Mouse (Mus musculus): Measurements from ENCODE around the gene 4933406M09Rik. TPM values are rescaled to one million over a fixed set of nuclear protein-coding genes. Genes with fewer than 3 reads are reported as not detected.
A peak's percentile ranks its signal among the peaks of the same experiment; 100 is the strongest.

The 4933406M09Rik gene
- polyA plus RNA-seq, 1 experiment from 2014 or later: not detected

GRCm38 (mm10) chr1:134347791-134348190 lies 37.9 kb upstream of the 4933406M09Rik start:
- WGBS: 92% methylated on average over 9 of the region's 9 CpGs

GRCm38 (mm10) chr1:134353326-134353725 lies 32.4 kb upstream of the 4933406M09Rik start:
- no peak overlapping the region for H3K27ac ChIP-seq
- no peaks in the 10 kb centered on the region for H3K27me3 ChIP-seq
- no peak overlapping the region for H3K4me2 ChIP-seq
- WGBS: 98% methylated on average over 2 of the region's 2 CpGs
- H3K4me1 ChIP-seq (replicated peaks): no peaks in the 10 kb centered on the region
- ATAC-seq (ENCODE audit: insufficient number of reproducible peaks, insufficient read depth, low FRiP score, low TSS enrichment, low read depth): no peak
- no peak overlapping the region for H3K9ac ChIP-seq (replicated peaks)
- no peaks in the 10 kb centered on the region for H3K9me3 ChIP-seq
- H3K36me3 ChIP-seq: peaks cover 87% of the 10 kb centered on the region
- no peak overlapping the region for H3K4me3 ChIP-seq (replicated peaks)

More at GRCm38 (mm10) chr1:134347791-134348190, 37.9 kb upstream of the 4933406M09Rik start:
- Histone ChIP-seq H3K27ac (no peak overlapping the region), H3K4me1 (replicated peaks) (peaks cover 15% of the 10 kb centered on the region), H3K36me3 (peaks cover 66% of the 10 kb centered on the region), H3K9ac (replicated peaks) (no peak overlapping the region), H3K9me3 (no peaks in the 10 kb centered on the region), H3K27me3 (no peaks in the 10 kb centered on the region), H3K4me2 (no peak overlapping the region), H3K4me3 (replicated peaks) (no peak overlapping the region)
- no peak for ATAC-seq (ENCODE audit: insufficient number of reproducible peaks, insufficient read depth, low FRiP score, low TSS enrichment, low read depth)

GRCm38 (mm10) chr1:134357461-134357860 lies 28.3 kb upstream of the 4933406M09Rik start:
- ATAC-seq (ENCODE audit: insufficient number of reproducible peaks, insufficient read depth, low FRiP score, low TSS enrichment, low read depth): no peak
- Histone ChIP-seq H3K27me3 (no peaks in the 10 kb centered on the region), H3K36me3 (peaks cover 73% of the 10 kb centered on the region), H3K4me1 (replicated peaks) (peaks cover 8% of the 10 kb centered on the region), H3K4me2 (no peak overlapping the region), H3K9ac (replicated peaks) (no peak overlapping the region), H3K4me3 (replicated peaks) (no peak overlapping the region), H3K27ac (no peak overlapping the region), H3K9me3 (no peaks in the 10 kb centered on the region)
- WGBS: over 99% methylated on average over 4 of the region's 4 CpGs

GRCm38 (mm10) chr1:134360656-134361055 lies 25.1 kb upstream of the 4933406M09Rik start:
- H3K4me3 ChIP-seq (replicated peaks): peak overlapping the region; percentile 92
- H3K9me3 ChIP-seq: no peaks in the 10 kb centered on the region
- H3K4me1 ChIP-seq (replicated peaks): peaks cover 8% of the 10 kb centered on the region
- H3K27ac ChIP-seq: no peak overlapping the region
- peaks cover 41% of the 10 kb centered on the region for H3K36me3 ChIP-seq
- peak overlapping the region; percentile 80 for H3K4me2 ChIP-seq
- peak overlapping the region; percentile 94 for H3K9ac ChIP-seq (replicated peaks)
- ATAC-seq (ENCODE audit: insufficient number of reproducible peaks, insufficient read depth, low FRiP score, low TSS enrichment, low read depth): no peak
- WGBS: 84% methylated on average over 7 of the region's 7 CpGs
- H3K27me3 ChIP-seq: no peaks in the 10 kb centered on the region

GRCm38 (mm10) chr1:134361195-134361856 lies 24.4 kb upstream of the 4933406M09Rik start:
- peak; percentile 89 for ATAC-seq (ENCODE audit: insufficient number of reproducible peaks, insufficient read depth, low FRiP score, low TSS enrichment, low read depth)
- H3K27me3 ChIP-seq: no peaks in the 10 kb centered on the region
- H3K4me3 ChIP-seq (replicated peaks): peak overlapping the region; percentile 92
- H3K9ac ChIP-seq (replicated peaks): peak overlapping the region; percentile 94
- WGBS: 2% methylated on average over 33 of the region's 44 CpGs
- H3K27ac ChIP-seq: peak overlapping the region; percentile 80; the same call in 1 of the 2 replicates
- H3K4me1 ChIP-seq (replicated peaks): peaks cover 8% of the 10 kb centered on the region
- peak overlapping the region; percentile 80 for H3K4me2 ChIP-seq
- peaks cover 35% of the 10 kb centered on the region for H3K36me3 ChIP-seq
- no peaks in the 10 kb centered on the region for H3K9me3 ChIP-seq

GRCm38 (mm10) chr1:134361857-134362212 lies 23.9 kb upstream of the 4933406M09Rik start, which contains the start of gene Tmem183a:
TSS of gene Tmem183a (minus strand) at chr1:134361979.
- peak within 1 kb of the TSS; percentile 80 for H3K27ac ChIP-seq
- ATAC-seq (ENCODE audit: insufficient number of reproducible peaks, insufficient read depth, low FRiP score, low TSS enrichment, low read depth): peak; percentile 96
- H3K36me3 ChIP-seq: peaks cover 34% of the 10 kb centered on the region
- H3K4me3 ChIP-seq (replicated peaks): peak within 1 kb of the TSS; percentile 92
- peak within 1 kb of the TSS; percentile 94 for H3K9ac ChIP-seq (replicated peaks)
- peaks cover 8% of the 10 kb centered on the region for H3K4me1 ChIP-seq (replicated peaks)
- under 1% methylated on average over 38 of the region's 38 CpGs for WGBS
- peak within 1 kb of the TSS; percentile 80 for H3K4me2 ChIP-seq
- H3K9me3 ChIP-seq: no peaks in the 10 kb centered on the region
- no peaks in the 10 kb centered on the region for H3K27me3 ChIP-seq

GRCm38 (mm10) chr1:134363194-134363593 lies 22.5 kb upstream of the 4933406M09Rik start:
- Histone ChIP-seq H3K27me3 (no peaks in the 10 kb centered on the region), H3K9me3 (no peaks in the 10 kb centered on the region), H3K4me3 (replicated peaks) (no peak overlapping the region), H3K9ac (replicated peaks) (no peak overlapping the region), H3K4me2 (no peak overlapping the region), H3K27ac (no peak overlapping the region), H3K4me1 (replicated peaks) (peaks cover 8% of the 10 kb centered on the region), H3K36me3 (peaks cover 23% of the 10 kb centered on the region)
- 68% methylated on average over 4 of the region's 4 CpGs for WGBS
- no peak for ATAC-seq (ENCODE audit: insufficient number of reproducible peaks, insufficient read depth, low FRiP score, low TSS enrichment, low read depth)

- no peak for ATAC-seq (ENCODE audit: insufficient number of reproducible peaks, insufficient read depth, low FRiP score, low TSS enrichment, low read depth)
- 68% methylated on average over 5 of the region's 5 CpGs for WGBS
Measured at GRCm38 (mm10) chr1:134365491-134365890, 20.2 kb upstream of the 4933406M09Rik start.

GRCm38 (mm10) chr1:134368777-134369337 lies 16.9 kb upstream of the 4933406M09Rik start:
- no peak overlapping the region for H3K4me2 ChIP-seq
- 54% methylated on average over 9 of the region's 9 CpGs for WGBS

More at GRCm38 (mm10) chr1:134365491-134365890, 20.2 kb upstream of the 4933406M09Rik start:
- no peak overlapping the region for H3K9ac ChIP-seq (replicated peaks)
- 0 out of 2 replicates have a peak, but pooled peaks cover 2% of the 10 kb centered on the region for H3K36me3 ChIP-seq
- H3K4me2 ChIP-seq: no peak overlapping the region
- no peak overlapping the region for H3K4me3 ChIP-seq (replicated peaks)
- H3K4me1 ChIP-seq (replicated peaks): peaks cover 7% of the 10 kb centered on the region
- H3K27me3 ChIP-seq: no peaks in the 10 kb centered on the region
- H3K27ac ChIP-seq: no peak overlapping the region
- no peaks in the 10 kb centered on the region for H3K9me3 ChIP-seq

GRCm38 (mm10) chr1:134374124-134374523 lies 11.6 kb upstream of the 4933406M09Rik start:
- no peaks in the 10 kb centered on the region for H3K4me1 ChIP-seq (replicated peaks)
- no peak overlapping the region for H3K4me2 ChIP-seq
- no peaks in the 10 kb centered on the region for H3K36me3 ChIP-seq
- H3K27me3 ChIP-seq: no peaks in the 10 kb centered on the region
- no peak overlapping the region for H3K27ac ChIP-seq
- H3K4me3 ChIP-seq (replicated peaks): no peak overlapping the region
- ATAC-seq (ENCODE audit: insufficient number of reproducible peaks, insufficient read depth, low FRiP score, low TSS enrichment, low read depth): no peak
- WGBS: 65% methylated on average over 2 of the region's 2 CpGs
- H3K9me3 ChIP-seq: no peaks in the 10 kb centered on the region
- H3K9ac ChIP-seq (replicated peaks): no peak overlapping the region

More at GRCm38 (mm10) chr1:134368777-134369337, 16.9 kb upstream of the 4933406M09Rik start:
- Histone ChIP-seq H3K27ac (no peak overlapping the region), H3K4me1 (replicated peaks) (no peaks in the 10 kb centered on the region), H3K36me3 (no peaks in the 10 kb centered on the region), H3K9ac (replicated peaks) (no peak overlapping the region), H3K4me3 (replicated peaks) (no peak overlapping the region), H3K27me3 (no peaks in the 10 kb centered on the region), H3K9me3 (no peaks in the 10 kb centered on the region)
- no peak for ATAC-seq (ENCODE audit: insufficient number of reproducible peaks, insufficient read depth, low FRiP score, low TSS enrichment, low read depth)

GRCm38 (mm10) chr1:134381051-134381450 lies 4.7 kb upstream of the 4933406M09Rik start:
- H3K36me3 ChIP-seq: no peaks in the 10 kb centered on the region
- no peak for ATAC-seq (ENCODE audit: insufficient number of reproducible peaks, insufficient read depth, low FRiP score, low TSS enrichment, low read depth)
- 66% methylated on average over 2 of the region's 2 CpGs for WGBS
- peaks cover 3% of the 10 kb centered on the region; the same call in 1 of the 2 replicates for H3K4me1 ChIP-seq (replicated peaks)
- no peak overlapping the region for H3K4me3 ChIP-seq (replicated peaks)
- H3K27ac ChIP-seq: no peak overlapping the region
- 0 out of 2 replicates have a peak overlapping the region, but pooled peaks have one; percentile 56 for H3K4me2 ChIP-seq
- H3K9ac ChIP-seq (replicated peaks): no peak overlapping the region
- peaks cover 7% of the 10 kb centered on the region; the same call in 1 of the 2 replicates for H3K27me3 ChIP-seq
- no peaks in the 10 kb centered on the region for H3K9me3 ChIP-seq

All from limb, embryonic 12.5 days (tissue).